Mouse (Mus musculus) heart, adult 2 months (tissue): ENCODE data around the gene Tnfaip2. TPM values are rescaled to one million over a fixed set of nuclear protein-coding genes. Genes with fewer than 3 reads are reported as not detected.

Experiments used
- DNase-seq, 2 experiments: peaks; one replicate each; pipeline ENCODE4 v3.0.0; 2021
- H3K27ac ChIP-seq: fragments of 200-600 bp; 2 replicates; pipeline ENCODE4 v1.8.1; 2022
- H3K27me3 ChIP-seq: fragments of 200-500 bp; 2 replicates; pipeline ENCODE4 v1.6.1; 2012; ENCODE audit warnings: mild to moderate bottlenecking, low read length, inconsistent platforms, mixed read lengths; ENCODE audit not compliant: control insufficient read depth, insufficient read depth
- H3K36me3 ChIP-seq: fragments of 200-500 bp; 2 replicates; pipeline ENCODE4 v1.6.1; 2012; ENCODE audit warnings: low read length, inconsistent platforms; ENCODE audit not compliant: control insufficient read depth, insufficient read depth
- H3K4me1 ChIP-seq: fragments of 200-500 bp; 2 replicates; pipeline ENCODE4 v1.6.1; 2011; ENCODE audit warnings: low read length; ENCODE audit not compliant: control insufficient read depth, insufficient read depth
- H3K4me3 ChIP-seq: fragments of 200-600 bp; 2 replicates; pipeline ENCODE4 v1.8.1; 2022
- H3K79me2 ChIP-seq: fragments of 200-500 bp; replicated peaks from 2 replicates; pipeline ENCODE4 v1.6.1; 2012; ENCODE audit warnings: mild to moderate bottlenecking, inconsistent platforms, low read length, moderate library complexity, mixed read lengths; ENCODE audit not compliant: control insufficient read depth, insufficient read depth
- H3K9ac ChIP-seq: fragments of 200-500 bp; 2 replicates; pipeline ENCODE4 v1.6.1; 2012; ENCODE audit warnings: low read depth, mild to moderate bottlenecking, control low read depth, inconsistent platforms, low read length, mixed read lengths
- CTCF ChIP-seq: fragments of 200-600 bp; IDR thresholded peaks from 2 replicates; pipeline ENCODE4 v1.8.1; 2022; ENCODE audit warnings: antibody characterized with exemption, mild to moderate bottlenecking, moderate library complexity
- EP300 ChIP-seq: fragments of 200-500 bp; IDR thresholded peaks from 2 replicates; pipeline ENCODE4 v1.6.1; 2011; ENCODE audit warnings: low read depth, low read length, control low read depth; ENCODE audit not compliant: insufficient read depth
- POLR2A ChIP-seq: fragments of 200-500 bp; IDR thresholded peaks from 2 replicates; pipeline ENCODE4 v1.6.1; 2011; ENCODE audit warnings: mild to moderate bottlenecking, low read depth, low read length, control low read depth; ENCODE audit not compliant: insufficient read depth
- WGBS: fragments of 180-500 bp; shearing (Covaris S2); methylation state at CpG from one replicate; pipeline ENCODE4 v1.1.7; 2018; 5-methylcytosine and 5-hydroxymethylcytosine counted together
- intact Hi-C: fragments of 180-260 bp; cut with DNase I; formaldehyde crosslinking; loops from one replicate; pipeline ENCODE4 v1.15.1; 2025
- polyA plus RNA-seq: library from polyadenylated mRNA; depleted of rRNA; stranded (reverse); fragments of >200 nt; gene quantifications from 2 replicates; pipeline ENCODE4 v1.2.3, GENCODE M21; 2012
- total RNA-seq, 2 experiments: library from RNA; stranded (reverse); gene quantifications; 2 replicates each; pipeline ENCODE4 v1.2.3; 2021

The Tnfaip2 gene
- total and polyA plus RNA-seq, 3 experiments, result 40.2 to 52.1 (median 40.9) TPM

- H3K4me3 ChIP-seq, result peak within 1 kb of the TSS; percentile 48
- intact Hi-C loops, result no loop called here
- no peaks in the 10 kb centered on the region for H3K4me1 ChIP-seq
- peak within 1 kb of the TSS; percentile 64 for H3K9ac ChIP-seq
- no peak for TF ChIP-seq CTCF
- no peak for TF ChIP-seq POLR2A
- TF ChIP-seq EP300, result no peak
- peak; percentile 34 to 55 for DNase-seq
- no peaks in the 10 kb centered on the region for H3K36me3 ChIP-seq
- no peaks in the 10 kb centered on the region for H3K79me2 ChIP-seq
- peaks cover 15% of the 10 kb centered on the region for H3K27me3 ChIP-seq
- WGBS, result 1% methylated on average over 52 of the region's 58 CpGs
- no peak within 1 kb of the TSS for H3K27ac ChIP-seq
Measured at GRCm38 (mm10) chr12:111485652-111486306, 43.5 kb downstream of the Tnfaip2 start, which contains the start of gene Gm266. Gene Gm266 (minus strand): TSS chr12:111485823.

GRCm38 (mm10) chr12:111486455-111486854 is 44.2 kb downstream of the Tnfaip2 start:
- WGBS, result 18% methylated on average over 12 of the region's 12 CpGs
- Histone ChIP-seq H3K4me3 (no peak overlapping the region), H3K27me3 (peaks cover 15% of the 10 kb centered on the region), H3K79me2 (no peaks in the 10 kb centered on the region), H3K4me1 (no peaks in the 10 kb centered on the region), H3K9ac (no peak overlapping the region), H3K36me3 (no peaks in the 10 kb centered on the region), H3K27ac (no peak overlapping the region)
- intact Hi-C loops, result no loop called here
- DNase-seq, result no peak
- TF ChIP-seq CTCF, result no peak

DNA sequence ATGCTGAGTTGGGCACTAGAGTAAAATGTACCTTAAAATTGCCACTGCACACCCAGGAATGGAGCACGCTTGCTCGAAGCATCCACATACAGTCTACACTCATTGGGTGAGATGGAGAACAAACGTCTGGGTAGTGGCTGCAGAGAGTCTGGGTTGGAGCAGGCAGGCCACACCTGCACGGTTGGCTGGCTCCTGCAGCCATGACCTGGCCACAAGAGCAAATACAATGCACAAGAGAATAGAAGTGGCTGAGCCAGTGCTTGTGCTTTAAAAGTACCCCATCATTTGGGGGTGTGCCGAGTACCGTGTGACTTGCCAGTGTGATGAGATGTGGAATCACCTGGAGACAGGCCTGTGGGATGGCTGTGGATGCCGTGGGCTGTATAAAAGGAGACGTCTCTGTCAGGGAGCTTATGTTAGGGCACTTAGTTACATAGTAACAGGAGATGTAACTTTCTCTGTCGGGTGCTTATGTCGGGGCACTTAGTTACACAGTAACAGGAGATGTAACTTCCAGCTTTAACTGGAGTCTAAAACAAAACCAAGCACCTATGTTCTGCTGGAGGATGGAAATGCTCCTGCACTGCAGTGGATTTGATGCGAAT is 47.1 kb downstream of the Tnfaip2 start:
- peaks cover 15% of the 10 kb centered on the region for H3K27me3 ChIP-seq
- TF ChIP-seq CTCF (no peak), EP300 (no peak), POLR2A (no peak)
- no peaks in the 10 kb centered on the region for H3K4me1 ChIP-seq
- no peak overlapping the region for H3K4me3 ChIP-seq
- no peak overlapping the region for H3K27ac ChIP-seq
- H3K36me3 ChIP-seq, result no peaks in the 10 kb centered on the region
- 85% methylated on average over 11 of the region's 11 CpGs for WGBS
- H3K79me2 ChIP-seq, result no peaks in the 10 kb centered on the region
- no peak overlapping the region for H3K9ac ChIP-seq
- intact Hi-C loops, result no loop called here
- no peak for DNase-seq

DNA sequence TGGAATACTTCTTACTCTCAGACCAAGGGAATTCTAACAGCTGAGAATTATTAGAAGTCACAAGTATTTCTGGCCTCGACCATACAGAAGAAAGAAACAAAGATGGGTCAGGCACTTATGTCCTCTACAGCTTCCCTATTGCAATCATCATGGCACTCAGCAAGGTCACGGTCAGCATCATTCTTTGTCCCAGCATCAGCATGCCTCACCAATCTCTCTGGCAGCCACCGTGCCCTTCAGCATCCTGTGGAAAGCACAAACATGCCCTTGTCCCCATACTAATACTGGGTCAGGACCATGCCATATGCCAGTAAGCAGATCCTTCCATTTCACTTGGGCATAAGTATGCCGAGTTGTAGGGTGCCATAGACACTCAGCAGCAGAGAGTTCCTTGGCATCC is 52.7 kb downstream of the Tnfaip2 start:
- H3K4me3 ChIP-seq, result no peak overlapping the region
- no peak overlapping the region for H3K27ac ChIP-seq
- intact Hi-C loops, result no loop called here
- TF ChIP-seq POLR2A (no peak), EP300 (no peak), CTCF (no peak)
- no peaks in the 10 kb centered on the region for H3K27me3 ChIP-seq
- H3K36me3 ChIP-seq, result no peaks in the 10 kb centered on the region
- no peak overlapping the region for H3K9ac ChIP-seq
- no peaks in the 10 kb centered on the region for H3K79me2 ChIP-seq
- H3K4me1 ChIP-seq, result no peaks in the 10 kb centered on the region
- no peak for DNase-seq
- 61% methylated on average over 4 of the region's 4 CpGs for WGBS

DNA sequence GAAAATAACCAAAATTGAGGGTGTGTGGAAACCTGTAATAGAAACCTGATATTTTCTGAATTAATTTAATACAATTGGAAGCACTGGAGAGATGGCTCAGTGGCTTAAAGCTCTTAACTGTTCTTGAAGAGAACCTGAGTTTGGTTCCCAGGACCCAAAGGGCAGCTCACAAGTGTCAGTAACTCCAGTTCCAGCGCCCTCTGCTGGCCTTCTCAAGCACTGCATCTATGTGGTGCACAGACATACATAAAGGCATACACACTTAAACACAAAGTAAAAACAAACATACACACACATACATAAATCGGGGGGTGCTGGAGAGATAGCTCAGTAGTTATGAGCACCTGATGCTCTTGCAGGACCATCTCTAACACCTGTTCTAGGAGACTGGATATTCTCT is 54.8 kb downstream of the Tnfaip2 start:
- WGBS, result 50% methylated on average over 2 of the region's 2 CpGs
- intact Hi-C loops, result no loop called here
- TF ChIP-seq CTCF (peak; percentile 50), POLR2A (no peak), EP300 (no peak)

GRCm38 (mm10) chr12:111499617-111500016 is 57.3 kb downstream of the Tnfaip2 start:
- intact Hi-C loops, result no loop called here
- no peak for DNase-seq
- Histone ChIP-seq H3K36me3 (no peaks in the 10 kb centered on the region), H3K4me3 (no peak overlapping the region), H3K4me1 (no peaks in the 10 kb centered on the region; the same call in 1 of the 2 replicates), H3K9ac (no peak overlapping the region), H3K27me3 (no peaks in the 10 kb centered on the region), H3K27ac (no peak overlapping the region), H3K79me2 (no peaks in the 10 kb centered on the region)
- 74% methylated on average over 5 of the region's 5 CpGs for WGBS
- TF ChIP-seq EP300 (no peak), POLR2A (no peak), CTCF (no peak)

More for the DNA sequence above, 54.8 kb downstream of the Tnfaip2 start:
- Histone ChIP-seq H3K4me3 (no peak overlapping the region), H3K36me3 (no peaks in the 10 kb centered on the region), H3K79me2 (no peaks in the 10 kb centered on the region), H3K27me3 (no peaks in the 10 kb centered on the region), H3K9ac (no peak overlapping the region), H3K27ac (no peak overlapping the region), H3K4me1 (no peaks in the 10 kb centered on the region)
- no peak for DNase-seq
